Mouse (Mus musculus) ZHBTc4 (cell line): ENCODE measurements at regions not wholly inside any gene's neighbourhood (a gene's known extent, or its start where the extent isn't known, plus 50 kb on each side); places are given as distances from the start of the nearest gene placed in this dataset.

Experiments used
- DNase-seq: peaks from one replicate; pipeline ENCODE4 v3.0.0-alpha.2; 2011; ENCODE audit warnings: low read depth, low spot score

GRCm38 (mm10) chr9:61225882-61226281, 146.3 kb upstream of the Tle3 start:
- no peak for DNase-seq

GRCm38 (mm10) chr9:61226596-61227384, 145.4 kb upstream of the Tle3 start:
- peak; percentile 74 for DNase-seq

GRCm38 (mm10) chr9:61227492-61228229, 144.5 kb upstream of the Tle3 start:
- no peak for DNase-seq

GRCm38 (mm10) chr9:61228230-61228631, 143.9 kb upstream of the Tle3 start:
- DNase-seq, result peak; percentile 74

GRCm38 (mm10) chr9:61230306-61230705, 141.9 kb upstream of the Tle3 start:
- no peak for DNase-seq

GRCm38 (mm10) chr9:61232630-61233029, 139.5 kb upstream of the Tle3 start:
- DNase-seq, result no peak

GRCm38 (mm10) chr9:61233251-61233650, 138.9 kb upstream of the Tle3 start:
- DNase-seq, result no peak

GRCm38 (mm10) chr9:61235653-61236610, 136.2 kb upstream of the Tle3 start:
- DNase-seq, result no peak

- DNase-seq, result no peak
These were observed 133.4 kb upstream of the Tle3 start for GRCm38 (mm10) chr9:61238687-61239250.

- no peak for DNase-seq
These were observed 132.8 kb upstream of the Tle3 start for GRCm38 (mm10) chr9:61239328-61239727.

GRCm38 (mm10) chr9:61241442-61241841, 130.7 kb upstream of the Tle3 start:
- DNase-seq, result no peak

- no peak for DNase-seq
These were observed 129.9 kb upstream of the Tle3 start for GRCm38 (mm10) chr9:61242167-61242860.

GRCm38 (mm10) chr9:61243289-61243688, 128.9 kb upstream of the Tle3 start:
- no peak for DNase-seq

- peak; percentile 89 for DNase-seq
These were observed 122.3 kb upstream of the Tle3 start for GRCm38 (mm10) chr9:61249691-61250425.

- no peak for DNase-seq
These were observed 120.6 kb upstream of the Tle3 start for GRCm38 (mm10) chr9:61251606-61252005.

- DNase-seq, result peak; percentile 65
These were observed 118.4 kb upstream of the Tle3 start for GRCm38 (mm10) chr9:61253761-61254160.

GRCm38 (mm10) chr9:61257488-61257887, 114.7 kb upstream of the Tle3 start:
- DNase-seq, result no peak

- no peak for DNase-seq
These were observed 114.1 kb upstream of the Tle3 start for GRCm38 (mm10) chr9:61258100-61258499.

- peak; percentile 87 for DNase-seq
These were observed 112.6 kb upstream of the Tle3 start for GRCm38 (mm10) chr9:61259421-61260174.
